Mouse (Mus musculus) frontal cortex, adult 2 months (tissue): ENCODE measurements at regions not wholly inside any gene's neighbourhood (a gene's known extent, or its start where the extent isn't known, plus 50 kb on each side); places are given as distances from the start of the nearest gene placed in this dataset.

ENCODE experiments used
- DNase-seq, 2 experiments: peaks; one replicate each; pipeline ENCODE4 v3.0.0; 2022; ENCODE audit warnings: low spot score in 1 of 2; ENCODE audit errors: extremely low spot score in 1 of 2

- peak; percentile 63 to 80 for DNase-seq
These were observed 361.1 kb downstream of the Phkb start for GRCm38 (mm10) chr8:86201830-86202229.

DNA sequence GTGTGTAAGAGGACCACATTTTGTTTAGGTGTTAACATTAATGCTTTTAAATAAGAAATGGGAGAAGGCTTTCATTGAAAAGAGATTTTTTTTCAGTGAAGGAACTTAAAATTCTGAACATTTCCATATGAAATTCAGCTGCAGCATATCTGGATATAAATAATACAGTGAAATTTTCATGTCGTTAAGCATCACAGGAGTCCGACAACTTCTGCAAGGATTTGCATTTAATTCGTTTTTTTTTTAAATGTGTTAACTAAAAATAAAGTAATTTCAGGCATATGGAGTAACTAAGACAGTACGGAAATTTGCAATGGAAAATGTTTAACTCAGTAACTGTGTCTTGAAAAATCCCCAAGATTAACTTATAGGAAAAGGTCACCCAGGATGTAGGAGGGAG lies 351.5 kb downstream of the Phkb start:
- no peak for DNase-seq

DNA sequence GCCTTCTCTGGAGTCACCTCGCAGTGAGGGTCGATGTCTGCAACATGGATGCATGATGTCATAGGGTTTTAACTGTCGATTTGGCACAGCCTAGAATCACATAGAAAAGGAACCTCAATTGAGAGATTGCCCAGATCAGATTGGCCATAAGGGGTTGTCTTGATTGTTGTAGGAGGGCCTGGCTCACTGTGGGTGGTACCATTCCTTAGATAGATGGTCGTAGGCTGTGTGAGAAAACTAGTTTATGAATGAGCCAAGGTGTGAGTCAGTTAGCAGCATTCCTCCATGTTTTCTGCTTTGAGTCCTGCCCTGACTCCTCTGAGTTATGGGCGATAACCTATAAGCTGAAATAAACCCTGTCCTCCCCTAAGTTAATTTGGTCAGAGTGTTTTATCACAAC lies 343.9 kb downstream of the Phkb start:
- peak; percentile 25 to 57 for DNase-seq

GRCm38 (mm10) chr8:86180793-86181192 lies 340.0 kb downstream of the Phkb start:
- no peak for DNase-seq

- no peak for DNase-seq
These were observed 329.3 kb downstream of the Phkb start for GRCm38 (mm10) chr8:86170091-86170490.

GRCm38 (mm10) chr8:86164818-86165217 lies 324.1 kb downstream of the Phkb start:
- DNase-seq: peak in 1 of 2 experiments; percentile 20

- DNase-seq: peak; percentile 71 to 75
These were observed 318.5 kb downstream of the Phkb start for GRCm38 (mm10) chr8:86159074-86159783.

- no peak for DNase-seq
These were observed 306.8 kb downstream of the Phkb start for GRCm38 (mm10) chr8:86147586-86147985.

- no peak for DNase-seq
These were observed 284.5 kb downstream of the Phkb start for GRCm38 (mm10) chr8:86125244-86125643.

DNA sequence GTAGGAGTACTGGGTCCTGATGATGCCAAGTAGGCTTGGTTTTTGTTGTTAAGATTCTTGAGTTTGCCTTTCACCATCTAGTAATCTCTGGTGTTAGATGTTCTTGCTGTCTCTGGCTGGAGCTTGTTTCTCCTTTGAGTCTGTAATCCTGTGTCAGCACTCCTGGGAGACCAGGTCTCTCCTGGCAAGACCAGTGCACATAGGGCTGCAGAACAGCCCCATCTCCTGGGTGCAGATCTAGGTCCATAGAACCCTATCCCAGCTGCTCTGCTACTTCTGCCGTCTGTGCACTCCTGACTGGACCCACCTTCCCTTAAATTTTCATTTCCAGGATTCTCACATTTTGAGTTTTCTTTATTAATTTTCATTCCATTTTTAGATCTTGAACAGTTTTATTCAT lies 283.9 kb downstream of the Phkb start:
- DNase-seq: no peak
